Mouse (Mus musculus): ENCODE results near the gene Actn2.

DNA sequence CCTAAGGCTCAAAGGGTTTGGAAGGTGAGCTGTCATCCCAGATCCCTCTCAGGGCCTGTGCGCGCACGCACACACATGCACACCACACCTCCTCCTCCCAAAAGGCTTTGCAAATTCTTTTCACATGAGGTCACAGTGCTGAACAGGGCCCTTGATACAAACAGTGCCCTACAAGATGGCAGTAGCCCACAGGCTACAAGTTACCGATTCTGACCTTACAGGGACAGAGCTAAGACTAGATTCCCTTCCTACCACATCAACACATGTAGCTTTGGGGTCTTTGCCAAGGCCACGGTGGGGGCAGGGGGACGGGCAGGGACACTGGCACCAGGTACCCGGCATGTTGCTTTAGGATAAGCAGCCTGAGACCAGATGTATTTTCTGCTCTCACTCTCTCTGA, 46.8 kb downstream of the Actn2 start:
- TF ChIP-seq CTCF (IDR thresholded peaks at IDR 0.05; ENCODE audit: insufficient read depth, low read depth, low read length): no peak
- TF ChIP-seq POLR2A (IDR thresholded peaks at IDR 0.05; ENCODE audit: insufficient read depth, low read depth, low read length): no peak
